Mouse (Mus musculus) MEL (cell line): ENCODE measurements at regions not wholly inside any gene's neighbourhood (a gene's known extent, or its start where the extent isn't known, plus 50 kb on each side); places are given as distances from the start of the nearest gene placed in this dataset.

Experiments
- CTCF ChIP-seq, 3 experiments: IDR thresholded peaks in 2 of 3; conservative IDR thresholded peaks in 1 of 3; 2 replicates each; pipeline ENCODE4 v1.5.1; 2011 to 2012; ENCODE audit warnings: low read length in 3 of 3, low read depth in 2 of 3, mild to moderate bottlenecking in 2 of 3, improper control_type of control experiment in 1 of 3, inconsistent platforms in 1 of 3, mixed read lengths in 1 of 3, moderate library complexity in 1 of 3; ENCODE audit not compliant: control insufficient read depth in 1 of 3, insufficient read depth in 1 of 3, poor library complexity in 1 of 3, severe bottlenecking in 1 of 3
- POLR2A ChIP-seq, 2 experiments: IDR thresholded peaks; 2 replicates each; pipeline ENCODE4 v1.6.1; 2011 to 2012; ENCODE audit warnings: low read length in 2 of 2, mild to moderate bottlenecking in 2 of 2, control low read depth in 1 of 2, improper control_type of control experiment in 1 of 2, low read depth in 1 of 2, moderate library complexity in 1 of 2; ENCODE audit not compliant: control insufficient read depth in 1 of 2, insufficient read depth in 1 of 2, poor library complexity in 1 of 2
- POLR2AphosphoS5 ChIP-seq: IDR thresholded peaks from 2 replicates; pipeline ENCODE4 v1.6.1; 2012; ENCODE audit warnings: low read depth, borderline replicate concordance, mild to moderate bottlenecking, inconsistent platforms, low read length, moderate library complexity, mixed read lengths
- ZC3H11A ChIP-seq: IDR thresholded peaks from 2 replicates; pipeline ENCODE4 v1.6.1; 2012; ENCODE audit warnings: low read depth, mild to moderate bottlenecking, inconsistent platforms, low read length, improper control_type of control experiment
- ZKSCAN1 ChIP-seq: IDR thresholded peaks from 2 replicates; pipeline ENCODE4 v1.6.1; 2012; ENCODE audit warnings: low read depth, mild to moderate bottlenecking, inconsistent platforms, low read length, improper control_type of control experiment, moderate library complexity

DNA sequence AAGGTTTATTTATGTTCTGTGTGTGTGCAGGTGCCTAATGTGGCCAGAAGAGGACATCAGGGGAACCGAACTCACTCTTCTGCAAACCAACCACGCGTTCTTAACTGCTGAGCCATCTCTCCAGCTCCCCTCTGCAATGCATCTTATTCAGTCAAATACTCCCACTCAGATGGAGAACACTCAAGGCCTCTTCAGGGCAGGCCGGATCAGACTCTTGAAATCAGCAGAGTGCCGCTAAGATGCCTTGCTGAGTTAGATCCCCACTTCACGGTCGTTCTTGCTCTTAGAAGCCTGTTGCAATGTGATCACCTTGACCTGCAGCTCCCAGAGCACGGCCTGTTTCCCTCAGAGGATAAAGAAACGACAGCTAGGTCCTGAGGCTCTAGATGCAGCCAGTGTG lies 81.1 kb downstream of the Rplp1 start:
- TF ChIP-seq POLR2A (IDR thresholded peaks at IDR 0.05; ENCODE audit: control insufficient read depth in 1 of 2, insufficient read depth in 1 of 2, low read depth in 1 of 2, low read length in 2 of 2, poor library complexity in 1 of 2) (no peak), ZKSCAN1 (no peak), ZC3H11A (no peak), CTCF (IDR thresholded peaks at IDR 0.05 in 2 of 3, conservative IDR thresholded peaks at IDR 0.05 in 1 of 3; ENCODE audit: control insufficient read depth in 1 of 3, insufficient read depth in 1 of 3, low read depth in 2 of 3, low read length in 3 of 3, poor library complexity in 1 of 3, severe bottlenecking in 1 of 3) (no peak), POLR2AphosphoS5 (no peak)
